Mouse (Mus musculus): Measurements from ENCODE around the gene Pak6. TPM values are rescaled to one million over a fixed set of nuclear protein-coding genes. Genes with fewer than 3 reads are reported as not detected.

Gene Pak6
- total RNA-seq, 2 experiments from 2014 or later = 168 to 174 TPM

DNA sequence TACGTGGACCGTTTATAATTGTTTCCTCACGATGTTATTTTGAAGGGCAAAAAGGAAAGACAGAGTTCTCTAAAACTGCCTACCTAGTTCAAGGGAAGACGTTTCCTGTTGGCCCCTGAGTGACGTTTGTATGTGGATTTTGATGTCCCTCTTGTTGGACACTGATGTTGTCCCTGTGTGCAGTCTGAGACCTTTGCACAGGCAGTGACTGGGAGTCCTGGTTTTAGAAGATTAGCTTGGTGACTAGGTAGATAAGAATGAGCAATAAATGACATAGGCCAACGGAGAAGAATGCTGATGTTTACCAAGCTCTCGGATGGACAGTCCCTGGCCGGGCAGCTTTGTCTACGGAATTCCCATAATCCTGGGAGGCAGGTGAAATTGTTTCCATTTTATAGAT is 1.2 kb upstream of the Pak6 start:
- DNase-seq (ENCODE audit: extremely low spot score in 1 of 2, low spot score in 2 of 2) = no peak
- intact Hi-C loops (cut with DNase I) = no loop called here

DNA sequence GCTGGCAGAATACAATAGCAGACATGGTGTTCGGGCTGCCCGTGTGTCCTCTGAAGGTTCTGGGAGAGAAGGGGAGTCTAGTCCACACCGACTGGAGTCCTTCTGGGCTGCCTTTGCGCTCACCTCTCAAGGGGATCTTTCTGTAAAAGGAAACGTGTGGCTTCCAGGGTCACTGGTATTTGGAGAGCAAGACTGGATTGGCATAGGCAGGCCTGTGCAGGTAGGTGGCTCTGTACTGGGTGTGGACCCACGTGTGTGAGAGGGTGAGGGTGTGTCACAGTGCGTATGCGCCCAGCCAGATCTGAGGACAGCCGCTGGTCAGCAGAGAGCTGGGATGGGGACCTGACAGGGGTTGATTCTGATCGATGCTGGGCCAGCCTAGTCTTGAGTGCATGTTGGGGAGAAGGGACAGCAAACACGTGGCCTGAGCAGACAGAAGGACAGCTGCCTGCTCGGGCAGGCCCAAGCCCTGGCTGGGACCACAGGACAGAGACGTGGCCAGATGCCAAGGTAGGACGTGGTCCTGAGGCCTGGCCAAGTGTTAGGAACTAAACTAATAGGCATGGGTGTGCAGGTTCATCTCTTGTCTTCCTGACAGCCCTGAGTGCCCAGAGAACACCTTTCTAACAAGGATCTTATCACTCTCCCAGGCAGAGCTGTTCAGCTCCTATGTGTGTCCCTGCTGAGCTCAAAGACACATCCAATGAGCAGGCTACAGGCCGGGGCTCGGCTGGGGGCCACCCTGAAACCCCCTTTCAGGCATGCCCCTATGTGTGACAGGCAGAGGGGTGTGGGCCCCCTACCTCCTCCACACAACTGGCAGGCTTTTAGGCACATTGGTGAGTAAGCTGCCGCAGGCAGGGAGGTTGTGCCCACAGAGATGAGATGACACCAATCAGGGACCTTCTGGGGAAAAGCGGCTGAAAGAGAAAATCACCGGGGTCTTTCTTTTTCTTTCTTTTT is 982 bp downstream of the Pak6 start:
- DNase-seq (ENCODE audit: extremely low spot score in 1 of 2, low spot score in 2 of 2) = peak in 1 of 2 experiments; percentile 54
- intact Hi-C loops (cut with DNase I) = no loop called here

DNA sequence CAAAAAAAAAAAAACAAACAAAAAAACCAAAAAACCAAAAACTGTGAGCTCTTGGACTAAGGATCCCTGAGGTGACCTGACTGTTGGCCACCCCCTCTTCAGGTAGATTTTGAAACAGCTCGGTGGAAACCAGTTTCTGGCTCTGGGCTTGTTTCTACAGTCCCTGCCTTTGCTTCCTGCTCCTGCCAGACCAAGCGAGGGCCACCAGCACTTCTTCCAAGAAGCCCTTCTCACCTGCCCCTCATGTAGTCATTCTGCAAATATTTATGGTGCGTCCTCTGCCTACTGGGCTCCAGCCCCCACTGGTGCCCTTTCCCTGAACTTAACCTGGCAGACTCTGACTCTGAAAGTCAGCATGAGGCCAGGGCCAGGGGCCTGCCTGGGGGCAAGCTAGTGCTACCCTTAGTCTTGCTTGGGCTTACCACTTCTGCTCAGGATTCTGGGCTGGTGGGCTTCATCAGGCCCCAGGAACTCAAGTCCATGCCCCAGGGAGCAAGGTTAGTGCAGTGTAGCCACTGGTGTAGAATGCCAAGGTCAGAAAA is 1.9 kb downstream of the Pak6 start:
- DNase-seq (ENCODE audit: extremely low spot score in 1 of 2, low spot score in 2 of 2) = no peak
- intact Hi-C loops (cut with DNase I) = no loop called here

DNA sequence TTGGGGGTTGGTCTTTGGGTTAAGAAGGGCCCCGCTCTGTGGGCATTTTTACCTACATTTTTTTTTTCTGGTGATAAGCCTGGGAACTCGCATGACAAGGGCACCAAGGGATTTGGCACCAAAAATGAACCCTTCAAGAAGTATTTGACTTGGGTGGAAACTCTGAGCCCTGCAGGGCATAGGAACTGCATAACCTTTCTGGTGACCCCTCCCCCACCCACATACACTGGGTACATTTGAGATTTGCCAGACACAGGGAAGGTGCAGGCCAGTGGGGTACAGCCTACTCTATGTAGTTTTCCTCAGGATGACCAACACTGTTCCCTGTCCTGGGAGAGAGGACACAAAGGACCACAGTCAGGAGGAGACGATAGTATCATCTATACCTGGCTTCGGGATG is 2.5 kb downstream of the Pak6 start:
- no peak for DNase-seq (ENCODE audit: extremely low spot score in 1 of 2, low spot score in 2 of 2)

DNA sequence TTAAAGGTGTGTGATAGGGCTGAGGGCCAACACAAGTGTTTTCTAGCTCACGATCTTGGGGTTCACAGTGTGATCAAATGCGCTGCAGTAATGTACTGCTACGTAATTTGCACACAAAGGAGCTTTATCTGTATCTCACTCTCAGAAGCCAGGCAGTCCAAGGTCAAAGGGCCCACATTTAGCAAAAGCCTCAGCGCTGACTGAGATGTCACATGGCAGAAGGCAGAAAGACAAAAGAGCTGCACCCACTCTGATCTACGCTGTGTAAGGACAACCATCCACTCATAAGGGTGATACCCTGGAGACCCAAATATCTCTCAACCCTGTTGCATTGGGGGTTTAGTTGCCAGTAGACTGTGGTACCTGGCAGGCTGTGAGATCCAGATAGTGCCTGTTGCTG is 4.1 kb downstream of the Pak6 start:
- DNase-seq (ENCODE audit: extremely low spot score in 1 of 2, low spot score in 2 of 2) = no peak
- intact Hi-C loops (cut with DNase I) = no loop called here

More for the DNA sequence above, 2.5 kb downstream of the Pak6 start:
- intact Hi-C loops (cut with DNase I) = no loop called here

DNA sequence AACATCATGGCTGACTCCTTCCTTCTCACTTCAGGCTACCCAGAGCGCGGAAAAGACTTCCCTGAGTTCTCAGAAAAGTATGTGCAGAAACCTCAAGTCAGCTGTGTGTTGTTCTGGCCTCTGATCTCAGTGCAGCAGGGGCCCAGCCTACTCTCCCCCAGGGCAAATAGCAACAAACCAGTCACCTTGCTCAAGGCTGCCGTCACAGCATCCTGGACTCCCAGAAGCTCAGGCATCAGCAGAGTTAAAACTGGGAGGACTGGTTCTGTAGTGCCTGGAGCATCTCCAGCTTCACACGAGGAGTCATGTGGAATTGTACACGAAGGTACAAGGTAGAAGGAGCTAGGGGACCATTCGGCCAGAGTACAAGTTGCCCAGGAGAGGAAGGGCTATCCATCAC is 6.1 kb downstream of the Pak6 start:
- no peak for DNase-seq (ENCODE audit: extremely low spot score in 1 of 2, low spot score in 2 of 2)
- intact Hi-C loops (cut with DNase I) = no loop called here

DNA sequence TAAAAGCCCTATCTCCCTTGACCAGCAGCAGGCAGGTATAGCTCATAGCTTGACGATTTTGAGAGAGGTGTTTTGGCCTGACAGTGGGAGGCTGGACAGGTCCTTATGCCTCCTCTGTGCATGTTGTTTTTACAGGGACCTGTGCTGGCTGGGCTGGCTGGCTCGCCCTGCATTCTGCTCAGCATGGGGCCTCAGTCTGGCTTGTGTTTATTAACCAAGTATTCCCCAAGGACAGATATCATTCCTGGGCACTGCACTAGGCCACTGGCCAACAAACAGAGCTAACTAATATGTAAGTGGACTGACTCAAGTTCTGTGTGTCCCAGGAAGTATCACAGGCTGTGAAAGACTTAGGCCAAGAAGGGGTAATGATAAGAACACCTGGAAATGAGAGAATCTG is 6.7 kb downstream of the Pak6 start:
- intact Hi-C loops (cut with DNase I) = no loop called here
- no peak for DNase-seq (ENCODE audit: extremely low spot score in 1 of 2, low spot score in 2 of 2)

DNA sequence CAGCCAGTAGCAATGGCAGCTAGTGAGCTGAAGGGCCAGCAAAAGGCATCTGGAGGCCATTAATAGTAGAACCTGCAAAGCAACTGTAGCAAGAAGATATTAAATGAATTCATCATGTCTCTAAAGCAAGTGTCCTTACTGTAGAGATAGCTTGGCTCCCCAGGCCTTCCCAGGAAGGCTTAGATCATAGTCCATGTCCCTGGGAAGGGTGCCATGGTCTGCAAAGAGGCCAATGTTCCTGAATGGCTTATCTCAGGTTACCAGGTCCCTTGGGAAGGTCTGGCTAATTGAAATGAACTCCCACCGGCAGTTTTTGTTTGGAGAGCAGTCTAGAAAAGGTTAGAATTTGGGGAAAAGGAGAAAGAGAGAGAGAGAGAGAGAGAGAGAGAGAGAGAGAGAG is 8.6 kb downstream of the Pak6 start:
- intact Hi-C loops (cut with DNase I) = no loop called here

DNA sequence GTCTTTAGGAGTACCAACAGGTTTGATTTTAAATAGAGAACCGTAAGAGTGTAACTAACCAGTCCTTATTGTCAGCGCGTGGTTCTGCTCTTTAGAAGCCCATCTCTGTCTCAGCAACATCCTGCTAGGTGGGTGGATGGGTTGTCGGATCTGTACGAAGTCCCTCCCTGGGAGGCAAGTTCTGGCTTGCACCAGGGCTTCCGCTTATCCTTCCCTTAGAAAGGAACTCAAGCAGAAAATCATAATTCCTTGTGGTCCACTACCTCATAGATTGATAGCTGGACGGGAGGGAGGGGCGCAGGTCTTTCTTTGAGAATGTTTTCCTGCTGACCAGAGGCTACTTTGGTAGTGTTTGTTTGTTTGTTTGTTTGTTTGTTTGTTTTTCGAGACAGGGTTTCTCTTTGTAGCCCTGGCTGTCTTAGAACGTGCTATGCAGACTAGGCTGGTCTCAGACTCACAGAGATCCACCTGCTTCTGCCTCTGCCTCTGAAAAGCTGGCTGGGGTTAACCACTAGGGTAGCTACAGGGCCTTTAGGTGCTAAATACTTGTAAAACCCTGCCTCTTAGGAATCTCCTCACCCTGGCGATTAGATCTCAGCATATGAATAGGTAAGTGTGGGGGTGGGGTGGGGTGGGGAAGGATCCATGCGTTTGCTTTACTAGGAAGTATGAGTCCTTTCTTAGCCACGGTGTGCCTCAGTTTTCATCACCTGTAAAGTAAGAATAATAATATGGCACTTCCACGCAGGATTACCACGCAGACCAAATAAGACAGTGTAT is 10.8 kb downstream of the Pak6 start:
- DNase-seq (ENCODE audit: extremely low spot score in 1 of 2, low spot score in 2 of 2) = no peak
- intact Hi-C loops (cut with DNase I) = no loop called here

More for the DNA sequence above, 8.6 kb downstream of the Pak6 start:
- no peak for DNase-seq (ENCODE audit: extremely low spot score in 1 of 2, low spot score in 2 of 2)

DNA sequence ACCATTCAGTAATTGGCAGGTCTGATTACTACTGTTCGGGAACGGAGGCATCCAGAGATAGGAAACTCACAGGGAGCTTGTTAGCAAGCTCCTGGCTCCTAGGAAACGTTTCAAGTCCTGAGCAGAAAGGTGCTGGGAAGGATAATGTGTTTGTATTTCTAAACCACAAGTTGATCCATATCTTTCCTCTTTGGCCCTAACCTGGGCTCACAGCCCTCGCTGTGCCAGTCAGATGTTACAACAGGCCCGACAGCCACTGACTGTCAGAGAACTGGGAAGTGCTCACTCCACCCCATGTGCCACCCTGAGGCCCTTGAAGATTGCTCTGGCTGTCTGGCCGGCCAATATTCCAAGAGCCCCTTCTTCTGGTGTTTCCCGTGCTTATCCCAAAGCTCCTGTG is 11.4 kb downstream of the Pak6 start:
- DNase-seq (ENCODE audit: extremely low spot score in 1 of 2, low spot score in 2 of 2) = no peak
- intact Hi-C loops (cut with DNase I) = no loop called here

DNA sequence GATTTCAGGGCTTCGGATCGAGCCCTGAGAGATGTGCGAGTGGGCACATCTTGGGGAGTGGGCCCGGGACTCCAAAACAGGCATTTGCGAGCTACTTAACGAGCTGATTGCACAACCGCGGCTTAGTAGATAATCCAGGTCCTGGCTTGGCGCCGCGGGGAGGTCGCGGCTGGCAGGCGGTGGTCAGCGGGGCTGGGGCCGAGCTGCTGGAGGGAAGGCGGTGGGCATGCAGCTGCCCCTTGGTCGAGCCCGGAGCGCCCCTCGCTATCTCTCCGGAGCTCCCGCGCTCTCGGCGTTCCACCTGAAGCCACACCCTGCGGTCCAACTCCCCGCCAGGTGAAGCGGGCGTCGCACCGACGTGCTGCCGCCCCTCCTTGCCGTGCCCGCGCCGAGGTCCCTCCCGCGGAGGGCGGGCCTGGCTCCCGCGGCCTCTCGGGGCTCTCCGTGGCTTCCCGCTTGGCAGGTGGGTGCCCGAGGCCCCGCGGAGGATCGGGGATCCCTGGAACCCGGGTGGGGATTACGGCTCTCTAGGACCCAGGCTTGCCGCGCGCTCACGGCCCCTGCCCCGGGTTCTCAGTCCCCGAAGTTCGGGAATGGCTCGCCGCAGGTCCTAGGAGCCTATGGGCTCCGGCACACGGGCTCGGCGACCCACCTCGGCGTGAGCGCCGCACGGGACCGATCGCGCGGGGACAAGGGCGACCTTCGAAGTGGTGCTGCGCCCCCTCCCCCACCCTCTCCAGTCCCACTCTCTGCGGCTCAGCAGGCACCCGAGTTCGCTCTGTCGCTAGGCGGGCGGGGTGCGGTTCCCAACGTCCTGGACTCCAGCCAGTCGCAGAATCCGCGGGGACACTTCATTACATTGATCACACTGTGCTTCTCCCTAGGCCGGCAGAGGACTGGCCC is 14.0 kb downstream of the Pak6 start:
- peak in 1 of 2 experiments; percentile 65 for DNase-seq (ENCODE audit: extremely low spot score in 1 of 2, low spot score in 2 of 2)
- intact Hi-C loops (cut with DNase I) = no loop called here

DNA sequence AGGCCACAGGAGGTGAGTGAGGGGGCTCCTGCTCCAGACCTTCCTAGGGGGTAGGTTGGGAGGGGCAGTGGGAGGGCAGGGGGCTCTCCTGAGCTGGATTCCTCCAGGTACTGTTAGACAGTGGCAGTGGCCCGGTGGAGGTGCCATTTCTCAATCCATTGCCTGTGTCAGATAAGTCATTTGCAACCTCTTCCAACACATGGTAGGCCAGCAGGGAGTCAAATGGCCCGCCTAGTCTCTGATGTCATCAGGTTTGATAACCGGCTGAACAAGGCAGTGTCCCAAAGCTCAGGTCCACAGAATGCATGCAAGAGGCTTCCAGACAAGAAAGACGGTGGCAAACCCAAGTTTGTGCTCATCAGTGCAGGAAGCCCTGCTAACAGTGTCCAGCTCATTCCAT is 14.7 kb downstream of the Pak6 start:
- DNase-seq (ENCODE audit: extremely low spot score in 1 of 2, low spot score in 2 of 2) = no peak
- intact Hi-C loops (cut with DNase I) = no loop called here

DNA sequence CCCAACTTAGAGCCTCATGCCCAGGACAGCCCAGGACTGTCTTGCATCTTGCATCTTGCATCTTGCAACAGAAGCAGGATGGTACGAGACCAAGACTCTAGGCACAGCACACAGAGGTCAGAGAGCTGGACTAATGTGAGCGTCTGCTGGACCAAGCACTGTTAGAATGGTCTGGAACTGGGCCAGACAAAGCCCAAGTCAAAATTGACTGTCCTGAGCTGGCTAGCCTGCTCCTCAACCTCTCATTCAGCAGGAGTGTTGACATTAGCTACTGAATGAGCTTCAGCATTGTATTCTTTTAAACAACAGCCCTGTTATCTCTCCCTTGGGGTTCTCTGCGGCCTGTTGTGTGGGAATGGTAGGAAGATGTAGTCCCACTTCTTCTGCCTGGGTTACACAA is 16.5 kb downstream of the Pak6 start:
- no peak for DNase-seq (ENCODE audit: extremely low spot score in 1 of 2, low spot score in 2 of 2)
- intact Hi-C loops (cut with DNase I) = no loop called here

DNA sequence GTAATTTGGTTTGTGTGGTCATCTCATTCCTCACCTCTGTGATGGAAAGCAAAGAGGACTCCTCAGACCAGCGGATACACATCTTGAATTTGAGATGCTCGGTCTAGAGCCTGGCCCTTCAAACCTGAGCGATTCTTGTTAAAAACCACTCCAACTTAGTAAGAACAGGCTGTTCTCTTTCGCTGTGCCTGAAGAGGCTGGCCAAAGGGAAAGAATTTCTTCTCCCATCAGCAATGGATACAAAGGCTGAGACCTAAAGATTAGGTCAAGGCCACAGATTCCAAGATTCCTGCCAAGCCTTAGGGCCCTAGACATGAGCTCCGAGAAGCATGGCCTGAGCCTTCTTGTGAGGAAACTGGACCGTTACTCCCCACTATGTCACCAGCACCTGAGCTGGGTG is 17.8 kb downstream of the Pak6 start:
- no peak for DNase-seq (ENCODE audit: extremely low spot score in 1 of 2, low spot score in 2 of 2)
- intact Hi-C loops (cut with DNase I) = no loop called here

DNA sequence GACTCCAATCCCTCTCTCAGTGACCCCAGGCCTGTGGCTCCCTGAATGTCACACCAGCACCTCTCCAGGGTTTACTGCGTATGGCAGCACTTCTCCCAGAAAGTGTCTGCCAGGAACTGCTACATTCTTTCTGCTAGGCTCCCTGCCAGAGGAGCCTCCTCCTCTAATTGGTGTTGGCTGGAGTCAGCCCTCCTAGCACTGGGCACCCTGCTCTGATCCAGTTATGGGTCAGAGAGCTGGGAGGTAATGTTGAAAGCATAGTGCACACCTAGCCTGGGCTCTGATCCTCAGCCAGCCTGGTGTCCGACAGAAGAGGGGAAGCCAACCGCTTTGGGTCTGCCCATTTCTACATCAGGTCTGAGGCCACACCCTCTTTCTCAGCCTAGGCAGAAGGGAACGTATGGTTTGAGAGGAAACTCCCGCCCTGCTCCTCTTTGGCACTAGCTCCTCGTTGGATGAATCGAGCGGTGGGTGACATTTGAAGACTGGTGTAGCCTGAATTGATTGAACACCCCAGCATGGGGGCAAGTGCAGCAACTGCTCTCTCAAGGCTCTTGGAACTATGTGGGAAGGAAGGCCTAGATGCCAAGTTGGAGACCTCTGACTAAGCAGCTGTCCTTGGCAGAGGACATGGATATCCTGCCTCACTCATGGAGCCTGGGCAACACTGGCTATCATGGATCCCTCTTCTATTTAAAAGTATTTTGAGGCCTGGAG is 19.6 kb downstream of the Pak6 start:
- intact Hi-C loops (cut with DNase I) = no loop called here
- DNase-seq (ENCODE audit: extremely low spot score in 1 of 2, low spot score in 2 of 2) = no peak

DNA sequence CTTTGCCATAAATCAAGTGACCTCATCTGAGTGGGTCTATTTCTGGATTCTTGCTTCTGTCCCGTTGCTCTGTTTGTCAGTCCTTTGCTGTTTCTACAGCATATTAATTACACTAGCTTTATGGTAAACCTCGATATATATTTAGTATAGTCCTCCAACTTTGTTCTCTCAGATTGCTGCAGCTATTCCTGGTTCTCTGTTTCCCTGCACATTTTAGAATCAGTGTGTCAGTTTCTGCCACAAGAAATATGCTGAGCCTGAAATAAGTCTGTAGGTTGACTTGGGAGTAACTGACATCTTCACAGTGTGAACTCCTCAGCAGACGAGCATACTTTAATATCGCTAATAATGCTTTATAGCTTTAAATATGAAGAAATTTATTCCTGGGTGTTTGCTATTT is 22.0 kb downstream of the Pak6 start:
- intact Hi-C loops (cut with DNase I) = no loop called here
- no peak for DNase-seq (ENCODE audit: extremely low spot score in 1 of 2, low spot score in 2 of 2)

DNA sequence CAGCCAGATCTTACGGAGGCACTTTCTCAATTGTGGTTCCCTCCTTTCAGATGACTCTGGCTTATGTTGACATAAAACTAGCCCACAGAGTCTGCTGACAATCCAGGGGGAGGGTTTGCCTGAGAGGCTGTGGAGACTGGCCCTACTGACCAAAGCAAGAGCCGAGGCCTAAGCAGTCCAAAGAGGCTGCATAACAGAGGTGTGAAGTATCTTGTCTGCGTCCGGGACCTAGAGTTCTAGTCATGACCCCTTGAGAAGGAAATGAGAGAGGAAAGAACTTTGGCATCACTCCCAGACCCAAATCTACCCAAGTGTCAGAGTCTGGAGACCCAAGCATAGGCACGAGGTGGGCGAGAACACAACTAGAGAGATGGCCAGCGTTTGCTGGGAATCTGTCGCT is 23.6 kb downstream of the Pak6 start:
- intact Hi-C loops (cut with DNase I) = no loop called here
- DNase-seq (ENCODE audit: extremely low spot score in 1 of 2, low spot score in 2 of 2) = no peak

DNA sequence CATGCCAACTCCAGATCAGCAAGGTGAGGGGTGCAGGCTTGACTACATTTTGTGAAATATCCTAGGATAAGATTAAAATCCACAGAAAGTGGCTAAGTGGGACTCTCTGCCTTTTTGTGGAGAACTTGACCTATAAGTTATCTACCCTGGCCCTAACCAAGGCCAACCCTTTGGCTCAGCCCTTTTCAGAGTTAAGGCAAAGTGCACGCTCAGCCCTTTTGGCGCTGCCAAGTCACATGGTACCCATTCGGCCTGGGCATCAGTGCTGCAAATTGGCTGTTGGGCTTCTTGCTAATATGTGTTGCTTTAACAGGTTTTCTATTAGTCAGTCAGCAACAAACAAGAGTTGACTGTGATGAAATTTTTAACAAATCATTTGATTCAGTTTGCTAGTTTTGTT is 24.7 kb downstream of the Pak6 start:
- DNase-seq (ENCODE audit: extremely low spot score in 1 of 2, low spot score in 2 of 2) = no peak
- intact Hi-C loops (cut with DNase I) = no loop called here
